Mouse (Mus musculus) naive thymus-derived CD4-positive, alpha-beta T cell, adult 2 months (primary cell): ENCODE measurements around the gene Tfip11.

ENCODE experiments used
- DNase-seq: peaks from one replicate; pipeline ENCODE4 v3.0.0-alpha.2; 2011; ENCODE audit warnings: low read depth

Gene Tfip11

DNA sequence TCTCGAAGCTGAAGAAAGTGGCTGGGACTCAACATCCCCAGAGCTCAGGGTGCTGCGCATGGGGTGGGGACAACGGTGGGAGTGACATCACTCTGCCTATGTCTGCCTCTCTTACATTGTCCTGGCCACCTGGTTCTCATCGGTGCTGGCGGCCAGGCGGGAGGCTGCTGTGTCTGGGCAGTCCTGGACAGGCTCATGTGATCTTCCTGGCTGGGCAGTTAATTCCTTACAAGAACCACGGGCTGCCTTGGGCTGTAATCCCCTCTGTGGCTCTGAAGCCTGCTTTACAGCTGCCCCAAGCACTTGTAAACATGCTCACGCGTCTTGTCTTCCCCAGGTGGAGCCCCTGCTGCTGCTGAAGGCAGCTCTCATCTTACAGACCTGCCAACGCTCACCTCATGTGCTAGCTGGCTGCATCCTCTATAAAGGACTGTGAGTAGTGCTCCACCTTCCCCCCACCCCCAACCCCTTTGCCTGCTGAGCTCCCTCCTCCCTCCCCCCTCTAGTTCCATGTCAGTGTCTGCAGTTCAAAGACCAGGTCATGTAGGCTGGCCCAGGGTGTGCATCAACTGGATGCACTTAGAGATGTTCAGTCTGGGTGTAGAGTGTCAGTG is 38.1 kb downstream of the Tfip11 start:
- DNase-seq: no peak

DNA sequence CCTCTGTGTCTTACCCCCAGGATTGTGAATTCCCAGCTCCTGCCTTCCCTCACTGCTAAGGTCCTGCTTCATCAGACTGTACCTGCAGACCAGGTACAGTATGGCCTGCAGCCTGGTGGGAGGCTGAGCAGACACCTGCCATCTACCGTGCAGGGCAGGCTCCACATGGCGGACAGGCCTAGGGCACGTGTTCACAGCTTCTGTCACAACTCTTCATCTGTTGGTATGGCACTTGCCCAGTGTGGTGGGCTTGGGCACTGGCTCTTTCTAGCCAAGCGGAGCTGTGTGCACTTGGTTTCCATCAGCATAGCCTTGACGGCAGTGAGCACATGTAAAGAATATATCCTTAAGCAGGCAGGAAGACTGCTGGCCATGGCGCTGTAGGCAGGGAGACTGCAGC is 40.7 kb downstream of the Tfip11 start:
- DNase-seq: no peak

DNA sequence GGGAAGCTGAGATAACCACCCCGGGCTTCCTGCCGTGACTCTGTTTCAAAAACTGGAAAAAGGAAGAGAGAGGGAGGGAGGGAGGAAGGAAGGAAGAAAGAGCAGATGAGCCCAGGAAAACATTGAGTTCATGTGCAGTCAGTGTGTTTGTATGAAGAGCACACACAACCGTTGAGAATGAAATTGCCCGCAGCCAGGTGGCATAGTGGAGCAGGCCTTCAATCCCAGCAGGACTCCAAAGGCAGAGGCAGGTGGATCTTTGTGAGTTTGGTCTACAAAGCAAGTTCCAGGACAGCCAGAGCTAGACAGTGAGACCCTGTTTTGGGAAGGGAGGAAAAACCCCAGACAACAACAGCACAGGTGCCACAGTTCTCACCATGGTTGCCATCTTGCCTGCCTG is 41.2 kb downstream of the Tfip11 start:
- no peak for DNase-seq

DNA sequence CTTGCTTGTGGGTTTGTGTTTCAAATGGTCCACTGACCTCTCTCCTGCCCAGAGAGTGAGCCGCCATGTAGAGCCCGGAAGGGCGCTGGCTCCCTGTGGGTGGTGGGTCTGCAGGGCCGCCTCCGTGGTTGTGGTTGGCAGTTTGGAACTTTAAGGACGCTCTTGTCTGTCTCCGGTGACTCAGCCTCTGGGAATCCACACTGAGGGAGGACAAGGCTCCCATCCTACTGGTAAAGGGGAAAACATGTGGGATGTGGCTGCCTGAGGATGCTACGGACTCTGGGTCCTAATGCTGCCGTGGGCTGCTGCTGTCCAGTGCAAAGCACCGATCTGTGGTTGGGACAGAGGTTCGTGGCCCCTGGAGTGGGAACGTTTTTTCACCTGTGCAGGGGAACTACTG is 41.8 kb downstream of the Tfip11 start:
- no peak for DNase-seq

DNA sequence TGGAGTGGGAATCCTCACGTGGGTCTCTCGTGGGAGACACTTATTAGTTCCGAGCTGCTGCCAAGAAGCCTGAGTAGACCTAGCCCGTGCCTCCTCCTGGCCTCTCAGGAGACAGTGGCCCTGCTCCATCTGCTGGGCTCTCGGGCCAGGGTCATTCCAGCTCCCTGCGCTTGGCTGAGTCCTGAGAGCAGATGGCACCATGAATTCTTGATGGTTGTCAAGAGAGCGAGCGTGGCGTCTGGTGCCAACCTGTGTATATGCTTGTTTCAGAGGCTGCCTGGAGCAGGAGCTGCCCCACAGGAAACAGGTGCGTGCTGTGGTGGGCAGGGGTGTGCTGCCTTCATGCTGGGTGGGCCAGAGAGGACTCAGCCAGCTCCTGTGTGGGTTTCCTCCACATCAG is 42.5 kb downstream of the Tfip11 start:
- DNase-seq: no peak

DNA sequence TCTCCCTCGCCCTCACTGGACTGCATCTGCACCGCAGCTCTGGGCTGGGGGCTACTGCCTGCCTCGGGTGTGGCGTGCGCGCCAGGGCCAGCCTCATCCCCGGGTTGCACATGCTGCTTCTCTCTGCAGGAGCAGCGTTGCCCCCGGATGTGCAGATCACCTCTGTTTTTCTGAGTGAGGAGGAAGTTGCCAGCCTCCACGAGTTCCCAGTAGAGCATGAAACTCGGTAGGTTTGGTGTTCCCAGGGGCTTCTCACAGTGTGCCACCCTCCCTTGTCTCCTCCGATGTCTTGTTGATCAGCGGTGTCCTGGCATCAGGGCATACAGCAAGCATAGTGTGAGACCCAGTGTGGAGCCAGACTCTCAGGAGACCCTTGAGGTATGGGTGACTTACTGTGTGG is 43.2 kb downstream of the Tfip11 start:
- no peak for DNase-seq

DNA sequence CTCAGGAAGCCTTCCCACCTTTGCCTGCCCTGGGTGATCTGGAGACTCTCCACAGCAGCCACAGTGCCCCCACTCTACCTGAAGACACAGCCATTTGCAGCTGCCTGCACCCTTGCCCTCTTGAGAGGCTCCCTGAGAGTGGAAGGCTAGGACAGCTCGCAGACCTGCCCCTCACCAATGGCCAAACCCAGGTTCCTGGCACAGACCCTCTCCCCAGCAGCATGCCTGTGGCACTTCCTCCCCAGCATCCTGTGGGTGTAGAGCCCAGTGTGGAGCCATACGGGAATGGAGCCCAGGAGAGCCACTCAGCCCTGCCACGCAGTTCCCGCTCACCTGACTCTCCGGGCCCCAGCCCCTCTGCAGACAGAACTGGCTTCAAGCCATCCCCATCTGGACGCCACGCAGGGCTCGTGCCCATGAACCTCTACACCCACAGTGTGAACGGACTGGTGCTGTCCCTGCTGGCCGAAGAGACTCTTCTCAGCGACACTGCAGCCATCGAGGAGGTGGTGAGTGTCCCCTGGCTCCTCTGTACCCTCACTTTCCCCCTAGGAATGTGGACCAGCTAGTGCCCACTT is 44.2 kb downstream of the Tfip11 start:
- DNase-seq: no peak

DNA sequence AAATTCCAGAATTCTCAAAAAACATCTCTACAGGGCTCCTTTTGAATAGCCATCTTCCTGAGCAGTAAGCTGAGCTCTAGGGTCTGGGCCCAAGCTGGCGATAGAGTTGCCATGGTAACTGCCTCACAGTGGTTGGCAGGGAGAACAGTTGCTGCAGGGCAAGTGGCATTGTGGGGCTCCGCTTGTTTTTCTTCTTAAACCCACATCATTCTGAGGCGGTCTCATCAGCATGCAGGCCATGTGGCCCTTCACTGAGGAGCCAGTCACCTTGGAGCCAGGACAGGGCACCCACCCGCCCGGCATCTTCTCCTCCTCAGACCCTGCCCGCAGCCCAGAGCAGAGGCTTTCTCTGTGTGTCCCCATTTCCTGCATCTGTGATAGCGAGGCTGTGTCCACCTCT is 45.8 kb downstream of the Tfip11 start:
- no peak for DNase-seq

DNA sequence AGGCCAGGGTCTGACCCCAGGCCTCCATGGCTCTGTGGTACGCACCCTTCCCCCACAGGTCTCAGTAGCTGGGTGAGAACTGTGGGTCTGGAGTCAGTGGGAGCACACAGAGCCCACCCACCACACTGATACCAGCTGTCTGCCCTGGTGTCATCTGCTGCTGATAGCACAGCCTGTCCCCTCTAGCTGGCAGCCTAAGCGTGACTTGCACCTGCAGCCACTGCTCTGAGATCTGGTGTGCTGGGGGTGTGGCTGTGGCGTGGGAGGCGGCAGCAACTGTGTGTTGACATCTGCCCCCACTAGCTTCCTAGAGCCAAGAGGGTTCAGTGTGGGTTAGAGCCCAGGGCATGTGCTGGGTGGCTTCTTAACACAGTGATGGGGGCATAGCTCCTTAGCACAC is 50.0 kb downstream of the Tfip11 start:
- no peak for DNase-seq

DNA sequence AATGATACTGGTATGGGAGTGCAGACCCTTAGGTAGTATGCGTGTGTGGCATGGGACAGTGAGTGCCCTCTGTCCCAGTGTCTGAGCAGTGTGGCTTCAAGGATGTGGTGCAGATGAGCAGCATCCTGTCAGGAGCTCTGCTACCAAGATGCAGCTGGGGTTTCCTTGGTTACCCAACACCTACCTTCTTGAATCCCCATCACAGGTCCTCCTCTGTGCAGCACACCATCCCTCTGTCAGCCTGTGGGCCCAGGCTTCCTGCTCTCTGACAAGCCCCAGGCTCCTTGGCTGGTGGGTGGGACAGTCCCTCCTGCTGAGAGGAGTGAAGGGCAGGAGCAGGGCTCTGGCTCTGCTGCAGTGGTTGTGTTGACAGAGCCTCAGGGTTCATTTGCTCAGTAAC is 51.2 kb downstream of the Tfip11 start:
- no peak for DNase-seq

DNA sequence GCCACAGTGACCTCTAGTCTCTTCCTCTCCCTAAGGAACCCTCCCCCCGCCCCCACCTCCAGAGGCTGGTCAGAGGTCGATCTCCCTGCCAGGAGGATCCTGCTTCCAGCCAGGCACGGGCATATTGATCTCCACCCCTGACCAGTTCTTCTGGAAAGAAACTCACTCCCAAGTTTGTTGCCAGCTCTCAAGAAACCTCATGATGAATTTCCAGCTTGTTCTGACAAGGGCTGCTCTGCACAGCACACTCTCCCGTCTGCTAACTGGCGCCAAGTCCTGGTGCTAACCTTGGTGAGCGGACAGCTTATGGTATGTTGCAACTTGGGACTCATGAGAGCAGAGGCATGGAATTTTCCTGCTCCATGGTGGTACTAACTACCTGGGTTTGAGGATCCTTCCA is 52.6 kb downstream of the Tfip11 start:
- DNase-seq: no peak

DNA sequence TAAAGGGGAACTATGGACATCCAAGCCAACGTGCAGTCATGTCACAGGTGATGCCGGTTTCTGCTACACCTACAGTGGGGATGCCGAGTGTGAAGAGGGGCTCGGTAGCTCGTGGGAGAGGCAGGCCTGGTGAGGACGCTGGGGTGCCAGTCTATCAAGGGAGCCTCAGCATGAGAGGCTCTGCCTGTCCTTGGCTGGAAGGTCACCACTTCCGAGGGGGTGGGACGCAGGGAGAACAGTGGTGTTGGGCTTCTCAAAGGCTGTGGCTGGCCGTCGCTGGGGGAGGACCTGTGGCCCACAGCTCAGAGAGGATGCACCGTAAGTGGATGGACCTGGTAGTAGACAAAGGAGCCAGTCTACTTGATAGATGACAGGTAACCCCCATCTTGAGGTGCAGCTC is 55.0 kb downstream of the Tfip11 start:
- no peak for DNase-seq

DNA sequence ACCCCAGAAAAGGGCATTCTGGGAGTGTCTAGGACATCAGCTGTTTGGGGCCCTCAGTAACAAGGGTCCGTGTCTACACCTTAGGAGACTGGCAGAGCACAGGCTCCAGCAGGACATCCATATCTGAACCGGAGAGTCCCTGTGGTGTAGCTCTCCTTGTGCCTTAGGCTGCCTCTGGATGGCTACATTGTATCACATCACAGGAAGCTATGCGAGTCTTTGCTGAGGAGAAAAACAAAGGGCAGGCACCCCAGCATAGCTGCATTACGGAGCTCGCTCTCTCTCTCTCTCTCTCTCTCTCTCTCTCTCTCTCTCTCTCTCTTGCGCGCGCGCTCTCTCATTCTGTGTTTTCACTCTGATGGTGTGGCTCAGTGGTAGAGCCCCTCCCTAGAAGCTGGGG is 55.9 kb downstream of the Tfip11 start:
- no peak for DNase-seq

DNA sequence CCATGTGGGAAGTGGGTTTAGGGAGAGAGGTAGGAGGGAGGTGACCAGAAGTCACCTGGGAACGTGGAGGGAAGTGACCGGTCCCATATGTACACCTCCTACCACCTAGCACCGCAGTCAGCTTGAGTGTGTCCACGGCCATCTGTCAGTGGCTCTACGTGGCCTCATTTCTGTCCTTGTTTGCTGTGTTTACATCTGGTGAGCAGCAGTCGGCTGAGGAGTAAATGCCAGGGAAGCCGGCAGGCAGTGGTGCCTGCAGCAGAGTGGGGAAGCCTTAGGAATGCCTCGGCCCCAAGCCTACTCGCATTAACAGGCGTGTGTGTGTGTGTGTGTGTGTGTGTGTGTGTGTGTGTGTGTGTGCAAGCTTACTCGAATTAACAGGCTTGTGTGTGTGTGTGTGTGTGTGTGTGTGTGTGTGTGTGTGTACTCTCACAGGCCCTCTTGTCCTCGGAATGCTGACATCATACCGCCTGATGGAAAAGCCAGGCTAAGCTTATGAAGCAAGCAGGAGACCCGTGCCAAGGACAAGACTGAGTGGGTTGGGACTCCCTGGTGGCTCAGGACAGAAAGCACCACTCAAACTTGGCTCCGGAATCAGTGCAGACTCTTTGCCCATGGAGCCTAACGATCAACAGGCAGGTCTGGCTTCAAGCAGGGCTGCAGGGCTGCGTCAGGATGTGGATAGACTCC is 56.6 kb downstream of the Tfip11 start:
- no peak for DNase-seq

DNA sequence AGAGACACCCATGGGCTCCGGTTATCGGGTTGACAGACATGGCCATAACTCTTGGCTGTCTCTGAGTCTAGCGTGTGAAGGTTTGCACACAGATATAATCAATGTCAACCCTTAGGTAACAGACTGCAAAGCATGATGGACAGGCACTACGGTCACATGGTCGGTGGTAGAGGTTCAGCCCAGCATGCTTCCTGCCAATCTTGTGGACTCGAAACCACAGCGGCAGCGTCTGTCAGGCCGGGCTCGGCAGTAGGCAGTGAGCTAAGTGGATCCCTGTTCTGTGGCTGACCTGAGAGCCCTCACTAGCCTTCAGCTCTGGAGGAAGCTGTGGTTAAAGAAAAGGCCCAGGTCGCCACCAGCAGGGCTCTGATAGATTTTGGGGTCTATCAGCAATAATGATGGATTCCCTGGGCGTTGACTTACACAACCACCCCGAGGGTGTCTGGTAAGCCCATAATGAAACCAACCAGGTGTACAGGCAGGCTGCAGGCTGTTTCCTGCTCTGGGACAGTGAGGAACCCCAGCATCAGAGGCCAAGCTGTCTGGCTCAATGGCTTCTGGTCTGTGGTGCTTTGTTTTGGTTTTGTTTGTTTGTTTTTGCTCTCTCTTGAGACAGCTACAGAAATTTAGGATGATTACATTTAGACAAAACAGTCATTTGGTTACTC is 58.8 kb downstream of the Tfip11 start:
- peak; percentile 18 for DNase-seq

DNA sequence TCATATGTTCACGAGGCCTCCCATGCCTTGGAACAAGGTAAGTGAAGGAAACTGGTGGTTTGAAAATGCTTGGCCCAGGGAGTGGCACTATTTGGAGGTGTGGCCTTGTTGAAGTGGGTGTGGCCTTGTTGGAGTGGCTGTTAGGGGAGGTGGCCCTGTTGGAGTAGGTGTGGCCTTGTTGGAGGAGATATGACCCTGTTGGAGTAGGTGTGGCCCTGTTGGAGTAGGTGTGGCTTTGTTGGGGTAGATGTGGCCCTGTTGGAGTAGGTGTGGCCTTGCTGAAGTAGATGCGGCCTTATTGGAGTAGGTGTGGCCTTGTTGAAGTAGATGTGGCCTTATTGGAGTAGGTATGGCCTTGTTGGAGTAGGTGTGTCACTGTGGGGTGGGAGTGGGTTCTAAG is 59.8 kb downstream of the Tfip11 start:
- no peak for DNase-seq
